Mouse (Mus musculus): ENCODE data around the gene Abcg1. TPM values are rescaled to one million over a fixed set of nuclear protein-coding genes. Genes with fewer than 3 reads are reported as not detected.

Abcg1 gene
- polyA plus RNA-seq, 1 experiment from 2014 or later: 11.9 TPM

DNA sequence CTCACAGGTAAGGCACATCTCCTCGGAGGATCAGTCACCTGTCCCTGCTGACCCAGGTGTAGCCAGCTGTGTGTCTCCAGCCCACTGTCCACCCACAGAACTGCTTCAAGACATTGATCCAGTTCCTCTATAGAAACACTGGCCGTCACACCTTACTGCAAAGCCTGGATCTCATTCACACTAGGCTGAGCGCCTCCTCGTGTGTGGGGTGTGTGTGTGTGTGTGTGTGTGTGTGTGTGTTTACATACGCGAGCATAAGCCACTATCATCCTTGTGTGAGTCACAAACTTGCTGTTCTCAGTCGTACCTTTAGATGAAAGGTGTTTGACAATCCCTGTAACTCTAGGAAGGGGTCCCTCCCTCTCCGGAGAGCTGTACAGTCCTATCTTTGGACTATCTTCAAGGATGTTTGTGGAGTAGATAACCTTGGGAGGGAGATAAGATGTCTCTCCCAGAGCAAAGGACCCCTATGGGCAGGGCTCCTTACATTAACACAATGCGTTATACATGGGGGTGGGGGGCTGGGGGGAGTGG is 95.6 kb downstream of the Abcg1 start:
- H3K4me3 ChIP-seq (ENCODE audit: low read depth, low read length): no peak overlapping the region
- no peak for DNase-seq (ENCODE audit: low spot score)
- no peaks in the 10 kb centered on the region for H3K36me3 ChIP-seq (ENCODE audit: control insufficient read depth, insufficient read depth, low read length)
- H3K4me1 ChIP-seq (ENCODE audit: control insufficient read depth, insufficient read depth, low read length): no peaks in the 10 kb centered on the region
- 81% methylated on average over 9 of the region's 9 CpGs for WGBS
- H3K9ac ChIP-seq (ENCODE audit: low read depth, low read length): no peak overlapping the region
- H3K27me3 ChIP-seq (replicated peaks; ENCODE audit: control insufficient read depth, insufficient read depth, low read length): no peaks in the 10 kb centered on the region
- H3K9me3 ChIP-seq (ENCODE audit: control insufficient read depth, low read length): peaks cover 8% of the 10 kb centered on the region; the same call in 1 of the 2 replicates
- no peak overlapping the region for H3K4me2 ChIP-seq (ENCODE audit: low read depth, low read length)
- no peak for ATAC-seq (ENCODE audit: low read depth)
- no peak overlapping the region for H3K27ac ChIP-seq (replicated peaks; ENCODE audit: low read depth, low read length)

DNA sequence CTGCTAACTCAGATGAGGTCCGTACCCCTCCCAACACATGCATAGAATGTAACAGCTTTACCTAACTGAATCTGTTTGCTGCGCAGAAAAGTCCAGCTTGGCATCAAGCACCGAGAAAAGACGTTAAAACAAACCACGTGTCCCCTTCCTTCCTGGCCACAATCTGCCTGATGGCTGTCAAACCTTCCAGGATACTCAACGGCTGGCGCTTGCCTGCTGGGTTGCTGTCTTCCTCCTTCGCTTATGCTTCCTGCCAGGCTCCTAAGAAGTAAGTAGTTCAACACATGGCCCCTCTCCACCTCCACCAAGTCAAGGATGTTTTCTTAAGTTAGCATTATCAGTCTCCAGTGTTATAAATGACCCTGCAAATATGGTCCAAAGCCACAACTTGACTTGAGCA is 96.3 kb downstream of the Abcg1 start:
- peaks cover 8% of the 10 kb centered on the region; the same call in 1 of the 2 replicates for H3K9me3 ChIP-seq (ENCODE audit: control insufficient read depth, low read length)
- no peak overlapping the region for H3K9ac ChIP-seq (ENCODE audit: low read depth, low read length)
- no peak overlapping the region for H3K27ac ChIP-seq (replicated peaks; ENCODE audit: low read depth, low read length)
- H3K4me3 ChIP-seq (ENCODE audit: low read depth, low read length): no peak overlapping the region
- DNase-seq (ENCODE audit: low spot score) (no peak), ATAC-seq (ENCODE audit: low read depth) (no peak)
- H3K27me3 ChIP-seq (replicated peaks; ENCODE audit: control insufficient read depth, insufficient read depth, low read length): no peaks in the 10 kb centered on the region
- no peaks in the 10 kb centered on the region for H3K36me3 ChIP-seq (ENCODE audit: control insufficient read depth, insufficient read depth, low read length)
- 69% methylated on average over 8 of the region's 8 CpGs for WGBS
- no peak overlapping the region for H3K4me2 ChIP-seq (ENCODE audit: low read depth, low read length)
- no peaks in the 10 kb centered on the region for H3K4me1 ChIP-seq (ENCODE audit: control insufficient read depth, insufficient read depth, low read length)

DNA sequence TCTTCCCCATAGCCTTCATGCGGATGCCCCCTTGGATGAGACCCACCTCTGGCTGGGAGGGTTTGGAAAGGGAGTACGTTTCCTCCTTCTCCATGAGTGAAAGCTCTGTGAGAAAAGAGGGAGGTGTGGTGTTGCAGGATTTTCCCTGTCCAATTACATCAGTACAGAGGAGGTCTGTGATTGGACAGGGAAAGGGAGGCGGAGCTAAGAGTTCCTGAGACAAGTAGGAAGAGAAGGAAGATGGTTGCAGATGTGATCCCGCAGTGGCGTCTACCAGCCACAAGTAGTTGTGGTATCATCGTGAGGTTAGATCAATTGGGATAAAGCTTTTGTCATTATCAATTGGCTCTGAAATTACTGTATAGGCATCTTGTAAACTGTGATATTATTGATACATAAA is 100.4 kb downstream of the Abcg1 start:
- no peaks in the 10 kb centered on the region for H3K4me1 ChIP-seq (ENCODE audit: control insufficient read depth, insufficient read depth, low read length)
- WGBS: 75% methylated on average over 6 of the region's 6 CpGs
- no peak for DNase-seq (ENCODE audit: low spot score)
- no peak for ATAC-seq (ENCODE audit: low read depth)
- H3K4me3 ChIP-seq (ENCODE audit: low read depth, low read length): no peak overlapping the region
- no peak overlapping the region for H3K9ac ChIP-seq (ENCODE audit: low read depth, low read length)
- H3K4me2 ChIP-seq (ENCODE audit: low read depth, low read length): no peak overlapping the region
- no peaks in the 10 kb centered on the region for H3K9me3 ChIP-seq (ENCODE audit: control insufficient read depth, low read length)
- H3K36me3 ChIP-seq (ENCODE audit: control insufficient read depth, insufficient read depth, low read length): no peaks in the 10 kb centered on the region
- H3K27me3 ChIP-seq (replicated peaks; ENCODE audit: control insufficient read depth, insufficient read depth, low read length): no peaks in the 10 kb centered on the region
- no peak overlapping the region for H3K27ac ChIP-seq (replicated peaks; ENCODE audit: low read depth, low read length)

DNA sequence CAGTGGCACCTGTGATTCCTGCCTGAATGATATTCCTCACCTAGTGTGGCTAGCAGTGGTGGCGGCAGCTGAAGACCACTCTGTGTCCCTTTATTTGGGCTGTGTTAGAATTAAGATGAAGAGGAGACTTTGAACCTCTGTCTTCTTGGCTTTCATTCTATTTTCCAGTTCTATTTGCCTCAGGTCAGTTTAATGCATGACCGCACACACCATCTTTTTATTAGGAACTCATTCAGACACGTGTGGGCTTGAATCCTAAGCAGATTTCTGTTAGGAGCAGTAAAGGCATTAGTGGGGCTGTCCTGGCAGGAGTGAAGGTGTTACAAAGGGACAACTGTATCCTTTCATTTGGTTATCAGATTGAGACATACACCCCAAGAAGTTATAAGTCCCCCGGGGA is 102.8 kb downstream of the Abcg1 start:
- Histone ChIP-seq H3K27me3 (replicated peaks; ENCODE audit: control insufficient read depth, insufficient read depth, low read length) (no peaks in the 10 kb centered on the region), H3K9me3 (ENCODE audit: control insufficient read depth, low read length) (no peaks in the 10 kb centered on the region), H3K9ac (ENCODE audit: low read depth, low read length) (no peak overlapping the region), H3K36me3 (ENCODE audit: control insufficient read depth, insufficient read depth, low read length) (no peaks in the 10 kb centered on the region), H3K4me3 (ENCODE audit: low read depth, low read length) (no peak overlapping the region), H3K4me1 (ENCODE audit: control insufficient read depth, insufficient read depth, low read length) (no peaks in the 10 kb centered on the region), H3K4me2 (ENCODE audit: low read depth, low read length) (no peak overlapping the region), H3K27ac (replicated peaks; ENCODE audit: low read depth, low read length) (no peak overlapping the region)
- ATAC-seq (ENCODE audit: low read depth) (no peak), DNase-seq (ENCODE audit: low spot score) (no peak)
- 72% methylated on average over 4 of the region's 4 CpGs for WGBS

DNA sequence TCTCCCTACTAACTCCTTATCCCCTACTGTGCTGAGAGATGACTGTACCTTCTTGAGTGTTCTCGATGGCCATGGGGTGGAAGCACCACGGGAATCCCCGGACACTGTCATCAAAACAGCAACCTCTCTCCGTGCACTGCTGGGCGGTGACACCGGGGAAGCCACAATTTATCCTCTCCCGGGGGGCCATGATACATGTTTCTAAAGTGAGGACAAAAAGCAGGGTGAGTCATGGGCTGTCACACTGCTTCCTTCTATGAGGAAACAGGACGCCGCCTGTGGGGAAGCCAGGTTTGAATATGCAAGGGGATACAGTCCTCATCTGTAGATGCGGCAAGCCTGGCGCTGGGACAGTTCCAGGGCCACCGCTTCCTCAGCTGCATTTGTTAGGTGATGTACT is 105.1 kb downstream of the Abcg1 start:
- Histone ChIP-seq H3K9me3 (ENCODE audit: control insufficient read depth, low read length) (no peaks in the 10 kb centered on the region), H3K27ac (replicated peaks; ENCODE audit: low read depth, low read length) (no peak overlapping the region), H3K4me2 (ENCODE audit: low read depth, low read length) (no peak overlapping the region), H3K4me1 (ENCODE audit: control insufficient read depth, insufficient read depth, low read length) (no peaks in the 10 kb centered on the region), H3K4me3 (ENCODE audit: low read depth, low read length) (no peak overlapping the region), H3K27me3 (replicated peaks; ENCODE audit: control insufficient read depth, insufficient read depth, low read length) (no peaks in the 10 kb centered on the region), H3K9ac (ENCODE audit: low read depth, low read length) (no peak overlapping the region), H3K36me3 (ENCODE audit: control insufficient read depth, insufficient read depth, low read length) (no peaks in the 10 kb centered on the region)
- no peak for ATAC-seq (ENCODE audit: low read depth)
- WGBS: 82% methylated on average over 12 of the region's 12 CpGs
- DNase-seq (ENCODE audit: low spot score): no peak

DNA sequence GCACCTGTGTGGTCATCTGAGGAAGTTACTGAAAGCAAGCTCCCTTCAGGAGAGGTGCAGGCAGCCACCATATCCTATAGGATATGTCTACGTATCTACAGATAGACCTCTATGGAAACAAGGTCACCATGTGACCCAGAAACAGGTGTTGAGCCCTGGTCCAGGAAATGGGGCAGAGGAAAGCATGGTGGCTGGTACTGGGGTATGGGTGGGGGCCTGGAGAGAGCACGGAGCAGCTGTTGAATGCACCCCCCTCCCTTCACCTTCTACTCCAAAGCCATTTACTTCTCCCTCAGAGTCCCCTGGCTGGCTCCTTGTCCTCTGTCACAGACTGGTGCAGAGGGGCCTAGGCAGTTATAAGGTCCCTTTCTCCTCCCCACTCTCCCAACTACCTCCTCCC is 106.3 kb downstream of the Abcg1 start:
- H3K36me3 ChIP-seq (ENCODE audit: control insufficient read depth, insufficient read depth, low read length): no peaks in the 10 kb centered on the region
- 93% methylated on average over 2 of the region's 2 CpGs for WGBS
- H3K4me1 ChIP-seq (ENCODE audit: control insufficient read depth, insufficient read depth, low read length): no peaks in the 10 kb centered on the region
- no peak overlapping the region for H3K9ac ChIP-seq (ENCODE audit: low read depth, low read length)
- no peaks in the 10 kb centered on the region for H3K9me3 ChIP-seq (ENCODE audit: control insufficient read depth, low read length)
- DNase-seq (ENCODE audit: low spot score) (no peak), ATAC-seq (ENCODE audit: low read depth) (no peak)
- H3K27ac ChIP-seq (replicated peaks; ENCODE audit: low read depth, low read length): no peak overlapping the region
- no peak overlapping the region for H3K4me3 ChIP-seq (ENCODE audit: low read depth, low read length)
- H3K27me3 ChIP-seq (replicated peaks; ENCODE audit: control insufficient read depth, insufficient read depth, low read length): no peaks in the 10 kb centered on the region
- no peak overlapping the region for H3K4me2 ChIP-seq (ENCODE audit: low read depth, low read length)

DNA sequence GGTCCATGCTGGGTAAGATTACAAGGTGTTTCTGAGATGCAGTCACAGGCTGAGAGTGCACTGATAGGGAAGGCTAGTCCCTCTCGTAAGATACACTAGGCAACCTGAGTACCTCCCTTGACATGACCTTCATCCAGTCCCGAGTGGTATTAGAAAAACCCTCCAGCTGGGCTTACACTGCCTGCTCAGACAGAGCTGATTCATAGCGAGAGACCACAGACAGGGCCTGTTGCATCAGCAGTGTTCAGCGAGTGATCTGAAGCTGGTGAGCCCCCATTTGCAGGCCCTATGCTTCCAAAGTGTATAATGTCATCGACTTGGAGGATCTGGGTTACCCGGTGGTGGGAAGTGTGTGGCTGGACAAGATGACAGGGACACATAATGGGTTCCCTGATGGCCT is 107.7 kb downstream of the Abcg1 start, which contains the start of gene Tff1:
TSS of gene Tff1 (minus strand) at position 151 of the 400 bp plus-strand sequence.
- ATAC-seq (ENCODE audit: low read depth) (no peak), DNase-seq (ENCODE audit: low spot score) (no peak)
- no peaks in the 10 kb centered on the region for H3K27me3 ChIP-seq (replicated peaks; ENCODE audit: control insufficient read depth, insufficient read depth, low read length)
- WGBS: 86% methylated on average over 6 of the region's 6 CpGs
- H3K4me2 ChIP-seq (ENCODE audit: low read depth, low read length): no peak within 1 kb of the TSS
- H3K9ac ChIP-seq (ENCODE audit: low read depth, low read length): no peak within 1 kb of the TSS
- H3K4me3 ChIP-seq (ENCODE audit: low read depth, low read length): no peak within 1 kb of the TSS
- H3K9me3 ChIP-seq (ENCODE audit: control insufficient read depth, low read length): no peaks in the 10 kb centered on the region
- no peaks in the 10 kb centered on the region for H3K36me3 ChIP-seq (ENCODE audit: control insufficient read depth, insufficient read depth, low read length)
- no peak within 1 kb of the TSS for H3K27ac ChIP-seq (replicated peaks; ENCODE audit: low read depth, low read length)
- no peaks in the 10 kb centered on the region for H3K4me1 ChIP-seq (ENCODE audit: control insufficient read depth, insufficient read depth, low read length)

Other genes with a start within 250 kb of the Abcg1 start
- 0.11 and 0.18 TPM in 2 replicates for gene Glp1r, start 155.9 kb upstream of the Abcg1 start, polyA plus RNA-seq (2014; fragmentation: Nextera tagmentation; extraction: Ambion mirVana)
- 0.43 and 0.65 TPM in 2 replicates for gene Umodl1, start 103.0 kb upstream of the Abcg1 start, polyA plus RNA-seq (2014; fragmentation: Nextera tagmentation; extraction: Ambion mirVana)
- not detected in 2 replicates for gene Tff3, start 72.0 kb downstream of the Abcg1 start, polyA plus RNA-seq (2014; fragmentation: Nextera tagmentation; extraction: Ambion mirVana)
- not detected in 2 replicates for gene Tff2, start 86.6 kb downstream of the Abcg1 start, polyA plus RNA-seq (2014; fragmentation: Nextera tagmentation; extraction: Ambion mirVana)
- not detected in 2 replicates for gene Tff1, start 107.6 kb downstream of the Abcg1 start, polyA plus RNA-seq (2014; fragmentation: Nextera tagmentation; extraction: Ambion mirVana)
- gene Tmprss3, start 141.3 kb downstream of the Abcg1 start, polyA plus RNA-seq (2014; fragmentation: Nextera tagmentation; extraction: Ambion mirVana): 0.14 and 0.21 TPM in 2 replicates
- 0.25 and 0.56 TPM in 2 replicates for gene Ubash3a, start 150.2 kb downstream of the Abcg1 start, polyA plus RNA-seq (2014; fragmentation: Nextera tagmentation; extraction: Ambion mirVana)
- gene Rsph1, start 219.7 kb downstream of the Abcg1 start, polyA plus RNA-seq (2014; fragmentation: Nextera tagmentation; extraction: Ambion mirVana): 2.8 and 7.8 TPM in 2 replicates
- gene Slc37a1, start 229.1 kb downstream of the Abcg1 start, polyA plus RNA-seq (2014; fragmentation: Nextera tagmentation; extraction: Ambion mirVana): 3.2 TPM in 2 replicates